Mouse (Mus musculus): ENCODE data around the gene Ctf2. TPM values are rescaled to one million over a fixed set of nuclear protein-coding genes. Genes with fewer than 3 reads are reported as not detected.
A peak's percentile ranks its signal among the peaks of the same experiment; 100 is the strongest.
"Not testable (repeated sequence)": the region's sequence is repeated elsewhere in the genome, so short reads cannot be mapped to it uniquely, and the experiment has no call there.

Ctf2 gene
- polyA plus RNA-seq (2015; fragmentation: Nextera tagmentation; extraction: Ambion mirVana) = 0.06 TPM in 1 of 2 replicates, not detected in the other

DNA sequence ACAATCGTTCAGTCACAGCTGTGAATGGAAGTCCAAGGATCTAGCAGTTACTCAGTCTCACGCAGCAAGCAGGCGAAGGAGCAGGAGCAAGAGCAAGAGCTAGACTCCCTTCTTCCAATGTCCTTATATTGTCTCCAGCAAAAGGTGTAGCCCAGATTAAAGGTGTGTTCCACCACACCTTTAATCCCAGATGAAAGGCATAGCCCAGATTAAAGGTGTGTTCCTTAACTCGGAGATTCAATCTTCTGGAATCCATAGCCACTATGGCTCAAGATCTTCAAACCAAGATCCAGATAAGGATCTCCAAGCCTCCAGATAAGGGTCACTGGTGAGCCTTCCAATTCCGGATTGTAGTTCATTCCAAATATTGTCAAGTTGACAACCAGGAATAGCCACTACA, at the start of gene Ctf2:
Gene Ctf2, minus strand, starts transcription at position 101 of the 400 bp plus-strand sequence.
- not testable (repeated sequence) for DNase-seq (ENCODE audit: low spot score)

GRCm38 (mm10) chr7:127778350-127778749, 46.4 kb upstream of the Ctf2 start:
- no peak for DNase-seq (ENCODE audit: low spot score)

GRCm38 (mm10) chr7:127777474-127778266, 45.7 kb upstream of the Ctf2 start:
- DNase-seq (ENCODE audit: low spot score) = no peak

GRCm38 (mm10) chr7:127776878-127777473, 45.0 kb upstream of the Ctf2 start:
- DNase-seq (ENCODE audit: low spot score) = peak; percentile 97

DNA sequence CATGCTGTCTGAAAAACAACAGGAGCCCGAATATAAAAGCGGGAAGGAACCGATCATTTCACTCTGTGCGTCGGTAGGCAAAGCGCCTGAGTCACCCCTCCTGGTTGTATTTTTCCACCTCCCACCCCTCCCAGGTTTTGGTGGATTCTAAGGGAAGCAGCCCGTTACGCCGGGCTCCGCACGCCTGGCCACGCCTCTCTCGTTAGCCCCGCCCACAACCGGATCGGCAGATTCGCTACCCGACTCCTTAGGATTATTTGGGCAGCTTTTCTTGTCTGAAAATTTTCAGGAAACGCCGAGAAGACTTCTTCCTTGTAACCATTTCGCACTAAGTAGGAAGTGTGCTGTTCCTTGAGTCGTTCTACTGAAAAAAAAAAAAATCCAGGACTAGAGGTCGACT, 44.5 kb upstream of the Ctf2 start, which contains the start of gene Setd1a:
Gene Setd1a, plus strand, starts transcription at position 245 of the 400 bp plus-strand sequence.
- peak; percentile 80 for DNase-seq (ENCODE audit: low spot score)

GRCm38 (mm10) chr7:127775837-127776236, 43.9 kb upstream of the Ctf2 start:
- DNase-seq (ENCODE audit: low spot score) = not testable (repeated sequence)

DNA sequence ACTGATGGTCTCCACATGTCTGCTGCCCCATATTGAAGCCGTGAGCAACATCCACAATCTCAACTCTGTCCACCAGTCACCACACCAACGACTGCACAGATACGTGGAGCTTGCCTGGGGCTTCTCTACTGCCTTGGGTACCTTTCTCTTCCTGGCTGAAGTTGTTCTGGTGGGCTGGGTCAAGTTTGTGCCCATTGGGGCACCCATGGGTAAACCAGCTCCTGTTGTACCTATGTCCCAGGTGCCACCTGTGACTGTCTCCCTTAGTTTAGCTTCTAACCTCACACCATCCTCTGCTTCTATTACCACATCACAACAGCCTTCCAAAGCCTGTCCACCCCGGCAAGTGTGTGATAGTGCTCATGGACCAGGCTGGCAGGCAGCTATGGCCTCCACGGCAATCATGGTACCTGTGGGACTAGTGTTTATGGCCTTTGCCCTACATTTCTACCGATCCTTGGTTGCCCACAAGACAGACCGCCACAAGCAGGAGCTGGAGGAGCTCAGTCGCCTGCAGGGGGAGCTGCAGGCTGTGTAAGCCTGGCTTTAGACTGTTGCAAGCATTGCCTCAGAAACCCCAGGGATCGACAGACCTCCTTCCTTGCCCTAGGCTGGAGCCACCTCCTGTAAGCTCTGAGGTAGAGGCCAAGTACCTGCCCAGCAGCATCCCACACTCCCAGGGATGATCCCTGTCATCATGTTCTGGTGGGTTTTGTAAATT, 41.9 kb upstream of the Ctf2 start:
- peak; percentile 85 for DNase-seq (ENCODE audit: low spot score)

GRCm38 (mm10) chr7:127772557-127772956, 40.6 kb upstream of the Ctf2 start:
- DNase-seq (ENCODE audit: low spot score) = no peak

- no peak for DNase-seq (ENCODE audit: low spot score)
Observed at GRCm38 (mm10) chr7:127772080-127772479, 40.1 kb upstream of the Ctf2 start.

GRCm38 (mm10) chr7:127771262-127771661, 39.3 kb upstream of the Ctf2 start:
- peak; percentile 57 for DNase-seq (ENCODE audit: low spot score)

DNA sequence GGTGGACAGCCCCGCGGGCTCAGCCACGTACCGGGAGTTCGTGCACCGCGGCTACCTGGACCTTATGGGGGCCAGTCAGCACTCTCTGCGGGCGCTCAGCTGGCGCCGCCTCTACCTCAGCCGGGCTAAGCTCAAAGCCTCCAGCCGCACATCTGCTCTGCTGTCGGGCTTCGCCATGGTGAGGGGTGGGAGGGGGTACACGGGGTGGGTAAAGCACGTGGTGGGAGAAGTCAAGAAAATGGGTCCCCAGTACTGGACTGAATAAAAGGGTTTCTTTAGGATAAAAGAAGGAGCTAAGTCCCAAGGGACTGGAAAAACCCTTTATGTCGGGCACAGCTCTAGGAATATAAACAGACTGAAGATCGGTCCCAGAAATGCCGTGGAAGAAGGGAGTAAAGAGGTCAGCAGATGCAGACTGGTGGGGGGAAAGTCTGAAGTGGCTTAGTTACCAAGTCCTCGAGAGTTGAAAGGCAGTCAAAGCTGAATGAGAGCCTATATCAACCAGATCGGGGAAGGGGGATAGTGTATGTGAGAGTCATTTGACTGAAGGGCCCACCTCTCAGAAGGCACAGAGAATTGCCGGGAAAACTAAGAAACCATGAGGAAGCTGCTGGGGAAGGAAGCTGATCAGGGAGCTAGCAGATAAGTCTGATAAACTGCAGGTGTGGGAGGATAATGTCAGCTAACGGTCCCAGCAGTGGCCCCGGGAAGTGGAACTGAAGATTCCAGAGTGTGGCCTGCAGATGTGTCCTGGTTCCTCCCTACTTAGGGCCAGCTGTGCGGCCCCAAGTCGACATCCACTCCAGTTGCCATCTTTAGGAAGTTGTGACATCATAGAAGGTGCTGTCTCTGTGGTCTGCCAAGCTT, 38.3 kb upstream of the Ctf2 start:
- peak; percentile 45 for DNase-seq (ENCODE audit: low spot score)

DNA sequence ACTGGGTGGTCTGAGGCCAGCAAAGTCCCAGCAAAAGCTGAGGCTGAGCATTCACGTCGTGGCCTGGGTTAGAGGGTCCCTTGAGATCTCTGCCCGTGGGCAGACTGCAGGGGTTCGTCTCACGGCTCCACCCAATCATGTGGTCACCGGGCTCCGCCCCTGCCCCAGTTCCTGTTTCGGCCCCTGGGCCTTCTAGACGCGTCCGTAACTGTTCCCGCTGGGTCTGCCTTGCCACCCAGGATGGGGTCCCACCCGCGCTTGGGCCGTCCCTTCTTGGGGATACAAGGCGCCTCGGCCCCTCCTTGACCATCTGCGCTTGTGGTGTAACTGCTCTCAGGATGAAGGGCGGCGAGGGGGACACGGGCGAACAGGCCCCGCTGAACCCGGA, 37.7 kb upstream of the Ctf2 start, which contains the start of gene Orai3:
Gene Orai3, plus strand, starts transcription at position 165 of the 388 bp plus-strand sequence.
- DNase-seq (ENCODE audit: low spot score) = peak; percentile 50

DNA sequence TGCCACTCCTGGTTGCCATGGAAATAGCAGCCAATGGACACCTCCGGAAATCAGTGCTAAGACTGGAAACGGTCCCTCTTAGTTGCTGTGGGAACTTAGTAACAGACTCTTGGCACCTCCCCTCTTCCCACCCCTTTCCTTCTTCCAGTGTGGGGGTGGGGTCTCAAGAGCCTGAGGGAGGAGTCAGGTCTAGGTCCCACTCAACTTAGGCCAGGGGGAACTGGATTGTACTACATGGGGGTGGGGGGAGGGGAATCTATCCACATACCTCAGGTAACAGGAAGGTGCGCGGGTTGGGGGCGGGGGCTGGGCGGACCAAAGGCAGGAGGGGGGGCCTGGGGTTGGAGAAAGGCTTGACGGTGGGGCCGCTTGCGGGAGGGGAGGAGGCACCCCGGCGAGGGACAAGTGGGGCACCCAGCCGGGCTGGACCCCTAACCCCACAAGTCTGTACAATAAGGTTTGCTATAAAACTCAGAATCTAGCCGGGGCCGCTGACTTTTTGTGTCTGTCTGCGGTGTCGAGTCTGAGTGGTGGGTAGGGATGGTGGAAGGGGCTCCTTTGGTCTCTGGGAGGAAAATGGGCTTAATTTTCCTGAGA, 37.1 kb upstream of the Ctf2 start:
- DNase-seq (ENCODE audit: low spot score) = peak; percentile 68

GRCm38 (mm10) chr7:127768346-127768996, 36.5 kb upstream of the Ctf2 start:
- DNase-seq (ENCODE audit: low spot score) = peak; percentile 41

DNA sequence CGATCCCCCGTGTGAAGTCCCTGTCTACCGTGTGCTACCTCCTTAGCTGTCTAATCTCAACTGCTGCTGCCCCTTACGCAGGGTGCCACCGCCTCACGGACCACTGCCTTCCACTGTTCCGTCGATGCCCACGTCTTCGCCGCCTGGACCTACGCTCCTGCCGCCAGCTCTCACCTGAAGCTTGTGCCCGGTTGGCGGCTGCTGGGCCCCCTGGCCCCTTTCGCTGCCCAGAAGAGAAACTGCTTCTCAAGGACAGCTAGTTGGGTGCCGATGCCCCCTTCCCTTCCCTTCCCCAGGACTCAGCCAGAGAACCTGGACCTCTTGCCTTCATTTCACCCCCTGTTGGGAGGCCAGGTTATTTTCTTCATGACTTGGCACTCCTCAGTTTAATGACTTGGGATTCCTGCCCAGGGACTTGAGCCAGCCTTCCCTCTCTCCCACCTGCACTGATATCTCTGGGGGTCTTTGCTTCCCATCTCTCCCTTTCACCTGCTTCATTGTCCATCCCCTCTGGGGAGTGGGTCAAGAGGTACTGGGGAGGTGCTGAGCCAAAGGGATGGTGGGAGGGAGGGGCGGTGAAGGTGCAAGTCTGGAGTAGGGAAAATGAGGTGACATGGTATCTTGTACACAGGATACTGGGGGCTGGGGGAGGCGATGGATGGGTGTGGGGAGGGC, 35.8 kb upstream of the Ctf2 start:
- DNase-seq (ENCODE audit: low spot score) = no peak

GRCm38 (mm10) chr7:127766851-127767609, 35.1 kb upstream of the Ctf2 start:
- no peak for DNase-seq (ENCODE audit: low spot score)

DNA sequence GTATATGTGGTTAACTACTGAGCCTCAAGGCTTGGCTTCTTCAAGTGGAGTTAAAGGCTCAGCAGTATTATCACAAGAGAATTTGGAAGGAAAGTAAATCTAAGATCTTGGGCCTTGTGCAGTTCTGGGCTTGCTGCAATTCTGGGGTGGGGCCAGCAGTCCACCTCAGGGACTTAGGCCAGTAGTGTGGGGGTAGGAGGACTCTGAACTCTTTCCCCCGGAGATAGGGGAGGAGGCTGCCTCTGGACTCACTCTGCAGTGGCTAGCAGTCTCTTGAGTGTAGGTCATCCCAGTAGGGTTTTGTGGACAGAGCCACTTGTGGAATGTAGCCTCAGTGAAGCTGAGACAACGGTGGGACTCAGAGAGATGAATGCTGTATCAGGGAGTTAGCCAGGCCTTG, 33.8 kb upstream of the Ctf2 start:
- DNase-seq (ENCODE audit: low spot score) = no peak

DNA sequence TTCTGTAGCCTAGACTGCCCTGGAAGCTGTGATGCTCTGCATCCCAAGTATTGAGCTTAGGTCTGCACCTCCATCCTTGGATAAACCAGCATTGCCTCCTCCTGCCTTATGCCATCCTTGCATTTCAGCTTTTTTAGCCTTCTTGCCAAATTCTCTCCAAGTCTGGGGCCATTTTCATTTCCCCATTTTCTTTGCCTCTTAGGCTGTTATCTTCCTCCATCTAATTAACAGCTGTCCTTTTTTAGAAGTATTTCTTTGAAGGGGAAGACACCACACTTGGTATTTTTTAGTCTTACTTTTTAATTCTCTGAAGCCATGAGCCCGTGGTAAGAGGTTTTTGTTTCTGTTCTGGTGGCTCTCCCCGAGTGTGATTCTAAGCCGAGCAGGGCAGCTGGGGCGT, 31.7 kb upstream of the Ctf2 start:
- no peak for DNase-seq (ENCODE audit: low spot score)

- peak; percentile 58 for DNase-seq (ENCODE audit: low spot score)
Observed at GRCm38 (mm10) chr7:127761026-127761425, 29.1 kb upstream of the Ctf2 start.

All from thymus, postnatal 0 days (tissue).